Mouse (Mus musculus) olfactory bulb, adult 2 months (tissue): ENCODE results near the gene Abhd5.

ENCODE experiments used
- CTCF ChIP-seq: fragments of 200-500 bp; IDR thresholded peaks from 2 replicates; pipeline ENCODE4 v1.5.1; 2012; ENCODE audit warnings: low read depth, mild to moderate bottlenecking, low read length, moderate library complexity; ENCODE audit not compliant: insufficient read depth
- POLR2A ChIP-seq: fragments of 200-500 bp; IDR thresholded peaks from 2 replicates; pipeline ENCODE4 v1.6.1; 2012; ENCODE audit warnings: mild to moderate bottlenecking, low read depth, low read length, moderate library complexity; ENCODE audit not compliant: insufficient read depth

- TF ChIP-seq CTCF, result no peak
- TF ChIP-seq POLR2A, result no peak
Observed at GRCm38 (mm10) chr9:122339972-122340371, 11.4 kb upstream of the Abhd5 start.
